Mouse (Mus musculus): ENCODE data around the gene Use1.

Gene Use1

GRCm38 (mm10) chr8:71401454-71401853 is 34.8 kb downstream of the Use1 start:
- DNase-seq (ENCODE audit: extremely low read depth, low read depth, low spot score), result no peak

- DNase-seq (ENCODE audit: extremely low read depth, low read depth, low spot score), result no peak
Measured at GRCm38 (mm10) chr8:71402446-71402964, 35.9 kb downstream of the Use1 start.

- no peak for DNase-seq (ENCODE audit: extremely low read depth, low read depth, low spot score)
Measured at GRCm38 (mm10) chr8:71403107-71403885, 36.6 kb downstream of the Use1 start.

- DNase-seq (ENCODE audit: extremely low read depth, low read depth, low spot score), result no peak
Measured at GRCm38 (mm10) chr8:71404011-71404410, 37.4 kb downstream of the Use1 start.

GRCm38 (mm10) chr8:71404951-71405351 is 38.3 kb downstream of the Use1 start:
- no peak for DNase-seq (ENCODE audit: extremely low read depth, low read depth, low spot score)

GRCm38 (mm10) chr8:71405401-71406098 is 38.9 kb downstream of the Use1 start, which contains the start of gene Ankle1:
Ankle1 (plus strand) TSS chr8:71406010.
- no peak for DNase-seq (ENCODE audit: extremely low read depth, low read depth, low spot score)

GRCm38 (mm10) chr8:71406099-71407015 is 39.7 kb downstream of the Use1 start:
- no peak for DNase-seq (ENCODE audit: extremely low read depth, low read depth, low spot score)

GRCm38 (mm10) chr8:71407441-71407840 is 40.8 kb downstream of the Use1 start:
- DNase-seq (ENCODE audit: extremely low read depth, low read depth, low spot score), result no peak

GRCm38 (mm10) chr8:71408231-71408630 is 41.6 kb downstream of the Use1 start:
- DNase-seq (ENCODE audit: extremely low read depth, low read depth, low spot score), result no peak

- DNase-seq (ENCODE audit: extremely low read depth, low read depth, low spot score), result no peak
Measured at GRCm38 (mm10) chr8:71411535-71412273, 45.1 kb downstream of the Use1 start.

All from fat pad, adult 2 months (tissue).